Mouse (Mus musculus) left cerebral cortex, adult 11 months (tissue): ENCODE measurements at regions not wholly inside any gene's neighbourhood (a gene's known extent, or its start where the extent isn't known, plus 50 kb on each side); places are given as distances from the start of the nearest gene placed in this dataset.

Experiments
- DNase-seq: peaks from one replicate; pipeline ENCODE4 v3.0.0; 2022; ENCODE audit warnings: low spot score

GRCm38 (mm10) chrX:14273628-14274337 is 62.8 kb downstream of the H2al1n start:
- peak; percentile 7 for DNase-seq

DNA sequence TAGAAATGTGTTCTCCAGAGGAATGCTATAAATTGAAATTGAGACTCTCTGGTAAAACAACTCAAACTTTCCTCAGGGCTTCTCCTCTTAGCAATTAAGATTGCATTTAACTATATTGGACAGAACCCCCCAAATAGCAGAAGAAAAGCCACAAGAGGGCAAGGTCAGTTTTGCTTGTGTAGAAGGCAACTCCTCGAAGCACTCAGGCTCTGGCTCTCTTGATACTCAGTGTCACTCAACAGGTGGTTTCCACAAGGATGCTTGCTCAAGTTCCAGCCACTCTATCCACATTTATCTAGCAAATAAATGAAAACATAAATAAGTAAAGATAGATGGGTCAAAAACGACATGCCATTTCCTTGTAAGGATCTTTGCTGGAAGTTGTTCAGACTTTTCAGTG is 68.4 kb downstream of the H2al1n start:
- DNase-seq: no peak

DNA sequence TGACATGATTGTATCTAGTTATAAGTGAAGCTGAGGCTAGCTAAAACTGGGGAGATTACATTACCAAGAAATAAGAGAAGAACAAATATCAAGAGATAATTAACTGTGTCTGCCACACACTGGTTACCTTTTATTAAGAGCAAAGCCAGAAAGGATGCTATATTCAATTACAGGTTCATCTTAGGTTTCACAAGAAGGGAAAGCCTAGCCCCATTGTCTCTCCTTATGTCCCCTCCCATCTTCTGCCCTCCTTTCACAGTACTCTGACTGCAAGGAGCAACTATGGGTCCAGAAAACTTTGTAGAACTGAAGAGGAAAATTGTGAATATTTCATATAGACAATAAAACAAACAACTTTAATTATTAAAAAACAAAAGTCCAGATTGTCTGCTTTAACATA is 68.8 kb downstream of the H2al1n start:
- DNase-seq: no peak

DNA sequence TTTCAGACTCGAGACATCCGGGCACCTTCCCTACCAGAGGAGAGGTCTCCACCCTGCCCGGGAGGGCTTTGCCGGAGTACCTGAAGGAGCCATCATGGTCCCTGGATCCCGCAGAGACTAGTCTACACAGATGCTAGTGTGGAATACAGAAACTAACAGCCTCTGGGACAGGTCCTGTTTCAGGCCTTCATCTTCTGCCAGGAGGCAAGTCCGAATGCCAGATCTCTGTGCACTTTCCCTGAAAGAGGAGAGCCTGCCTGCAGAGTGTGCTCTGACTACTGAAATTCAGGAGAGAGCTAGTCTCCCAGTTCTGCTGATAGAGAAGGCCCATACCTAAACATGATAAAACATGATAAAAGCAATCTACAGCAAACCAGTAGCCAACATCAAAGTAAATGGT is 83.9 kb downstream of the H2al1n start:
- no peak for DNase-seq

DNA sequence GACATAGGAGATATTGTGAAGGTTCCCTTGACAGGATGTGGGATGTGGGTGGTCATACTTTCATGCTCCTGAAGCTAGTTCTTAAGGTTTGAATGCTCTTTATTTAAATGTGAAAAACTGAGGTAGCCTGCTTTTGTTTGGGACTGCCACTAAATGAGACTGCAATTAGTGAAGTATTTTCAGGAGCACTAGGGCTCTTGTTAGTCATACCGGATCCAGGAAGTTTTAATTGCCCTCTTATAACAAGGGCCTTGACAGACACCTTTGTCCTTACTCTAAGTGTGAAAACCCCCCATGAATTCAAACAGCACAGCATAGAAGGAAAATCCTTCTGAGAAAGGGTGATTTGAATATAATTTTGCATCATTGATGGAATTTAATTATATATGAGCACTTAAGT is 91.2 kb downstream of the H2al1n start:
- no peak for DNase-seq

DNA sequence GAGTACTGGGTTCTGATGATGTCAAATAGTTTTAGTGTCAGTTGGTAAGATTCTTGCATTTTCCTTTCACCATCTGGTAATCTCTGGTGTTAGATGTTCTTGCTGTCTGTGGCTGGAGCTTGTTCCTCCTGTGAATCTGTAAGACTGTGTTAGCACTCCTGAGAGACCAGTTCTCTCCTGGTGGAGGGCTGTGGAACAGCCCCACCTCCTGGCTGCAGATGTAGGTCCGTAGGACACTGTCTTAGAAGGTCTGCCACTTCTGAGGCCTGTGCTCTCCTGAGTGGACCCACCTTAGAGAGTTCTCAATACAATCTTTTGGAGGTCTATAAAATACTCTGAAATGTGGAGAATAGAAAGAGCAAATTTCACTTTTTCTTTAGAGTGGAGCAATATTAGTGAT is 101.8 kb downstream of the H2al1n start:
- no peak for DNase-seq

DNA sequence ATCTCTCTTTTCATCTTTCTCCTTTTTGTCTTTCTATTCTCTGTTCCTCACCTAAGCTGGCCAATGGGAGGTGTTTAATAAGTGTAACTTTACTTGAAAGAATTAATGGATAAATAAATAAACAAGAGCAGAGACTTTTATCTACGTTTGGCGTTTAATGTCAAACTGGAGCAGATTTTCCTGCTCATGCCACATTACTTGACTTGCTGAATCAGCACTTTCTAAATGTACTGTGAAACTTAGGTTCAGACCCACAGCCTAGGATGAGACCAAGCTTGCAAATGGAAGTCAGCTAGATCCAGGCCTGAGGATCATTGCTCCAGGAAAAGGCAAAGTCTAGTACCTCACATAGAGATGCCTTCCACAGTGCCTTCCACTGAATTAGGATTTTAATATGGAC is 141.5 kb downstream of the H2al1n start:
- DNase-seq: no peak

DNA sequence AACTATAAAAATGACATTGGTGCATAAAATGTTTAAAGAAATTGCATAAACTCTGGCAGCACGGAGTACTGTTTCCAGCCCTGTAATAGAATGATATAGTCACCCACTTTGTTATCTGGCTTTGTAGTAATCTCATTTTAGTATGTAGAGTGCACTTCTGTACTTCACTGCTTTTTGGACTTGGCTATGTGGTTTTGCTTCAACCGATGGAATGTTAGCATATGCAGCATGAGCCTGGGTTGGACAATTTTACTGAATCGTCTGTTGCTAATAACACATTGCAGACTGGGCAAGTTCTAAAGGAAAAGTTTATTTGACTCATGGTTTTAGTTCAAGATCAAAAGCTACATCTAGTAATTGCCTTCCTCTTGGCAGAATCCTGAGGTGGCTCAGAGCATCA is 142.4 kb downstream of the H2al1n start:
- DNase-seq: no peak

- no peak for DNase-seq
Measured at GRCm38 (mm10) chrX:14356466-14357030, 145.6 kb downstream of the H2al1n start.
